Mouse (Mus musculus): Measurements from ENCODE around the gene Hspa1b.

DNA sequence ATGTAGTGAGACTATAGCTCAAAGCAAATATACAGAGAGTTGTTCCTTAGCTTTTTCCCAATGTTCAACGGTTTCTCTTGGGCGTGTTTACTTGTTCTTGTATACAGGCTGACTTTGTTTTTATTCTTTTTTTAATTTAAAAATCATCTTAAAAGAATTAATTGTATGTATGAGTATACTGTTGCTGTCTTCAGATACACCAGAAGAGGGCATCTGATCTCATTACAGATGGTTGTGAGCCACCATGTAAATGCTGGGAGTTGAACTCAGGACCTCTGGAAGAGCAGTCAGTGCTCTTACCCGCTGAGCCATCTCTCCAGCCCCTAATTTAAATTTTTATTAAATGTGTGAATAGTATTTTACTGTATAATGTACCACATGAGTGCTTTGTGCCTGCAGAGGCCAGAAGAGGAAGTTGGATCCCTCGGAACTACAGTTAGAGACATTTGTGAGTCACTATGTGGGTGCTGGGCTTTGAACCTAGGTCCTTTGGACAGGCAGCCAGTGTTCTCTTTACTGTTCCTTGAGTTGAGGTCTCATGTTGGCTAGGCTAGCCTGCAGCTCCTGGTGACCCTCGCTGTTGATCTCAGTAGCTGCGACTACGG is 48.5 kb upstream of the Hspa1b start:
- no peak for TF ChIP-seq CTCF (conservative IDR thresholded peaks at IDR 0.05; ENCODE audit: insufficient read depth, insufficient read length, low read depth, low read length)
- no peak for TF ChIP-seq POLR2A (IDR thresholded peaks at IDR 0.05; ENCODE audit: low read depth, low read length)

Data from kidney, adult 2 months (tissue).